Mouse (Mus musculus): ENCODE results near the gene Plcb3.

The Plcb3 gene

DNA sequence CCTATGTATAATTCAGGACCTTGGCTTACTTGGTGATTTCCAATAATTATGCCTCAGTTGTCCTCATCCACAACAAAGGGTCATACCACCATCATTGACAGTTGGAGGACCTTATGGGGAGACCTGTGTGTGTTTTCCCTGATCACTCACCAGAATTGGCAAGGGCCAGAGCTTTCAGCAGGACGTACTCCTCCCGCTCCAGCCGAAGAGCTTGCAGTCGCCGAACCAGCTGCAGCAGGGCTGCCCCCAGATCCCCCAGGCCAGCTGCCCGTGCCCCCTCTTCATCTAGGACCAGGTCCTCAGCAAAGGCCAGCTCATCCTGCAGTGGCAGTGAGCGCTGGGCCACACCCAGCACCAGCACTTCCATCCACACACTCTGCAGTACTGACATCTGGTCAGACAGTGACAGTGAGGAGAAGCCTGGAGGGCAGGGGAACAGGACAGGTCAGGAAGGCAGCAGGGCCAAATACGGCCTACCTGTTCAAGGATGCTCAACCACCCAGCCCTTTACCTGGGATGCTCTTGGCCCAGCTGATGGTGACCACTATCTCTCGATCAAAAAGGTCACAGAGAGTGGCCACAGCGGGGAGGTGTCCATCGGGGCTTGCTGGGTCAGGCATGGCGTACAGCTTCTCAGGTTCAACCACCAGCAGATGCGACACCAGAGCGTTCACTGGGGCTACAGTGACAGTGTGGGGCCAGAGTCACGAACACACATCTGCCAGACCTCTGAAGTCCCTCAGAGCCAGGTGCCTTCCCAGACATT, 63.9 kb downstream of the Plcb3 start:
- TF ChIP-seq GATA4 (IDR thresholded peaks at IDR 0.05; ENCODE audit: insufficient replicate concordance, low read length) = no peak

DNA sequence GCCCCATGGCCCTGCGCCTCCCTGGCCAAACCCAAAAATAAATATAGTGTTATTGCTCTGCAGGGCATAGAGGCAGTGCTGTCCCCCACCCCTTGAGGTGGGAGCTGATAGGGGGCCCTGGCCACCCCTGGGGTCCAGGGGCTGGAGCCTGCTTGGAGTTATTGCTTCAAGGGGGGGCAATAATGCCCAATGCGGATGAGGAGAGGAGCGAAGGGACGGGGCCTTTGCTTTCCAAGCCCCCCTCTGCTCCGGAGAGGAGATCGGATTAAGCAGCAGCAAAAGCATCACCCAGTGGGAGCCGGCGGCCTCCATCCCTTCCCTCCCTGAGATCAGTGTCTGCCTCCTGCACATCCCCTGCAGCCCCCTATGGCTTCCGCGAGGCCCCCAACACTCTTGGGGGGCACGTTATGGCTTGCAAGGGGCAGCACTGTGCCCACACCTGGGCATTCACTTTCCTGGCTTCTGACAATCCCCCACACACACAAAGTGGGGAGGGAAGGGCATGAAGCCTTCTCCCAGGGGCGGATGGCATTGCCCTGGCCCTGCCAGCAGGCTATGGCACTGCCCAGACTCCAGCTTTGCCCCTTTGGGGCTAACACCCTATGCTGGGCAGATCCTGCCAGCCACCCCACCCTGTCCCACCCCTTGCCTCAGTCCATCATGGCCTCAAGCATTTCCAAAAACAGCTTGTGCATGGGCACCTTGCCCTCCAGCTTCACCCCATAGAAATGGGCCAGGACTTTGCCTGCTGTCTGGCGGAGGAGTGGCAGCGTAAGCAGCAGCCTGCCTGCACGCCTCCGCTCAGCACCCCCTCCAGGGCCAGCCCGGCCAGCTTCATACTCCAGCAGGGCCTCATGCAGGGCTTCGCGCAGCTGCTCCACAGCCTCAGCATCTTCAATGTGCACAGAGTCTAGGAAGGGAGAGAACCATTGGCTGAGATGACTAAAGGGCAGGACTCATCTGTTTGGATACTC, 64.9 kb downstream of the Plcb3 start:
- TF ChIP-seq GATA4 (IDR thresholded peaks at IDR 0.05; ENCODE audit: insufficient replicate concordance, low read length) = no peak

DNA sequence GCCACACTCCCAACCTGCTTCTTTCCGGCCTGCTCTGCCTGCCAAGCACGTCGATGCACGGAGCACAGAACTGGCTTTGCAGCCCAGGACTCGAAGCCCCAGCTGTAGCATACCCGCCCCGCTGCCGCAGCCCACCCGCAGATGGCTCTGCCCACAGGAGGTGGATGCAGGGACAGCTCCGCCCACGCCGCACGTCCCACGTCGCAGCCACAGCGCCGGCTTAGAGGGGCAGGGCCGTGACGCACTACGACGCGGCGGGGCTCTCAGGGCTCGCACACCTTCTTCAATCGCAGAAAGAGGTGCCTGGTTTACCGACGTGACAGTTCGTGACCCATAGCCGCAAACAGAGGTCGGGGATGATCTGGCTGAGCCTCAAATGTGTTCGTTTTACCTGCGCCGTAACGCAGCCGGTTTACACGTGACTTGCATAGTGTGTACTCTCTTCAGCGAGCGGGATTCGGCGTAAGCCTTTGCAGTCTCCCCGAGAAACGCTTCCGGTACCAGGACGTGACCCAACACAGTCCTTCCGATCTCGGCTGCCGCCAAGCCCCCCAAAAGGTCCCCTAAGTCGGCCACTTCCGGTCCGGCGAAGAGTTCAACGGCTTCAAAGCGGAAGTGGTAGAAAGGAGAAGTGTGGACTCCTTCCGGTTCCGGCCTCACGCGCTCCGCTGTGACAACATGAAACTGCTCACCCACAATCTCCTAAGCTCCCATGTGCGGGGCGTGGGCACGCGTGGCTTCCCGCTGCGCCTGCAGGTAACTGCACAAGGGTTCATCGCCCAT, 66.6 kb downstream of the Plcb3 start, which contains the start of the genes Trmt112 and Prdx5:
TSS of gene Trmt112 (plus strand) at position 192 of the 783 bp plus-strand sequence.
TSS of gene Prdx5 (minus strand) at position 600 of the 783 bp plus-strand sequence.
- no peak for TF ChIP-seq GATA4 (IDR thresholded peaks at IDR 0.05; ENCODE audit: insufficient replicate concordance, low read length)

DNA sequence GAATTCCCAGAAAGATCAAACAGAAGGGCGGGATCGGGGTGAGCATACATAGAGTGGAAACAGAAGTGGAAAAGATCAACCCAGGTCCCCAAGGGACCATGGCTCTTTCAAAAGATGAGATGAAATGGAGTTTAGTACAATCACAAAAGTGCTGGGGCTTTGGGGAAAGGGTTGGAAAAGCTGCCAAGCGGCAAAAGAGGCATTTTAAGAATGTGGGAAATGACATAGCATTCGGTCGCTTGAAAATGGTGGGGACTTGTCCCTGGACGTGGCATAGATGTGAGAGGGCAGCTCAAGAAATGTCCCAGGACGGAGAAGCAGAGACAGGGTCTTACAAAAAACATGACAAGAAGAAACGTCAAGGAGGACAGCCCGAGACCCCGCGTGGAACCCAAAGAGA, 67.2 kb downstream of the Plcb3 start:
- no peak for TF ChIP-seq GATA4 (IDR thresholded peaks at IDR 0.05; ENCODE audit: insufficient replicate concordance, low read length)

DNA sequence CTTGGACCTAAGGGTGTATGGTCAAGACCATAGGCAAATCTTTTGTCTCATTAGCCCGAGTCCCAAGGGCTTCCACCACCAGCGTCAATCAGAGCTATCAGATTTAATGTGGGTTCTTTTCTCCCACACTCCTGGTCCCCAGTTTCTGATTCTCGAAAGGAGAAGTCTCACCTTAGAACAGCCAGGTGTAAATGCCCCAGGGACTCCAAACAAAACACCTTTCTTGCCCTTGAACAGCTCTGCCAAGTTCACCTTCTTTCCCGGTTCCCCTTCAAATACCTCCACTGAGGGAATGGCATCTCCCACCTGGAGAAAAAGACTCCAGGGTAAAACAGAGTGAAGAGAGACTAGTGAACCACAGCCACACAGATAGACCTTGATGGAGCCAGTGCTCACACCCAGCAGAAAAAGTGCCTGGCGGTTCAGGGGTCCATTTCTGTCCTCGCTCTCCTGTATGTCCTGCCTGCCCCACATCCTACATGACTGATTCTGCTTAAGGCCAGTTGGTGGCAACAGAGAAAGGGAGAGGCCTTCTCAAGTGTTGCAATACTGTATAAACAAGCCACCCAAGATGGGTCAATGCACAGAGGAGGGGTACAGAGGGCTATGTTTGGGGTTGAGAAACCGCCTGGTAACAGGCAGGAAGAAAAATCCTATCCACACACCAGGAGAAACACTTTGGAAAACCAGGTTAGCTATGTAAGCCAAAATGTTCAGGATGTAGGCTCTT, 68.3 kb downstream of the Plcb3 start:
- TF ChIP-seq GATA4 (IDR thresholded peaks at IDR 0.05; ENCODE audit: insufficient replicate concordance, low read length) = no peak

DNA sequence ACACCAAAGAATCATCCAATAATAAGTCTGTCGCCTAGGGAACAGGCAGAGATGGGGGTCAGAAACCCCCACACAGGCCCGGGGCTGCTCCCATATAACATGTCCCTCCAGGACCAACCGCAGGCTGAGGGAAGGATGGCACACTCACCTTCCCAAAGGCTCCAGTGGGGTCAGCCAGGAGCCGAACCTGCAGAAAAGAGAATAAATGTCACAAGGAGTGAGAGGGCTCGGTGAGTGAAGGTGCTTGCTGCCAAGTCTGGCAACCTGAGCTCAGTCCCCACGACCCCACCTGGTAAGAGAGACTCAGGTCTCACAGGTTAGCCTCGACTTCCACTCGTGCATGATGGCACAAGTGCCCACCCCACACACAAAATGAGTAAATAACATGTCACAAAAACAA, 69.2 kb downstream of the Plcb3 start:
- TF ChIP-seq GATA4 (IDR thresholded peaks at IDR 0.05; ENCODE audit: insufficient replicate concordance, low read length) = no peak

DNA sequence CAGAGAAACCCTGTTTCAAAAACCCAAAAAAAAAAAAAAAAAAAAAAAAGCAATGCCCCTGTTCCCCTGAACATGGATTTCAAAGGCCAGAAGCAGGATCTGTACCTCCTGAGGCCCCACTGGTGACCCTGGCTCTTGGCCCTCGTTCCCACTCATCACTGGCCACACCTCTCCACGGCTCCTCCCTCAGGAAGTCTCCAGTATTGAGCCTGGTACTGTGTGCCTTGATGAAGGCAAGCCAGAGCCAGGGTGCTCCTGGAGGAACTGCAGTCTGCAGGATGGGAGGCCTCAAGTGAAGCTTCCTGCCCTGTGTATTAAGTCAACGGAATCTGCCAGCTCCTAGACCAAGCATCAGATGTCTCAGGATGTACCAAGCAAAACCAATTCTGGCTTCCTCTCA, 70.1 kb downstream of the Plcb3 start:
- TF ChIP-seq GATA4 (IDR thresholded peaks at IDR 0.05; ENCODE audit: insufficient replicate concordance, low read length) = no peak

DNA sequence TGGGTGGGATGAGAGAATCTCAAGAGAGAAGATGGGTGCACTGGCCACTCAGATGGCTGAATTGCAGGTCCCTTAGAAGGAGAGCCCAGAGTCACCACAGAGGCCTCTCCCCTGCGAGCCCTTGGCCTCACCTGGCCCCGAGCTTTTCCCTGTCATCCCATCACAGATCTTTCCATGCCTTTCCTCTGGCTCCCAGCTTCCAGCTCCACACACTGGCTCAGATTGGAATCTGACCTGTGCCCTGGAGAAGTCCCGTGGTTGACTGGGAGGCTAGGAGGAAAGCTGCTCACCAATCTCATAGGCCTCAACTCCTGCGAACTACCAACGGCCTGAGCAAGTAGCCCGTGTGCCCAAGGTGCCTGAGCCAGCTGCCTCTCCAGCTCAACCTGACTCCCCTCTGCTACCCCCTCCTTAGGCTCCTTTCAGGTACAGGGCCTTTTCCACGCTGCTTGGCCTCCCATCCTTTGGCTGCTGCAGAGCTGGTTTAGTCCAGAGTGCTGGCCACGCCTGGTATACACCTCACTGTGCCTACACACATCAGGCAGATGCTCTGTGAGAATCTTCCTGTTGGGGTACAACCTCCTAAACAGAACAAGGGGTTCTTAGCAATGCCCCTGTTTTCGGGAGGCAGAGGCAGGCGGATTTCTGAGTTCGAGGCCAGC, 70.6 kb downstream of the Plcb3 start:
- no peak for TF ChIP-seq GATA4 (IDR thresholded peaks at IDR 0.05; ENCODE audit: insufficient replicate concordance, low read length)

DNA sequence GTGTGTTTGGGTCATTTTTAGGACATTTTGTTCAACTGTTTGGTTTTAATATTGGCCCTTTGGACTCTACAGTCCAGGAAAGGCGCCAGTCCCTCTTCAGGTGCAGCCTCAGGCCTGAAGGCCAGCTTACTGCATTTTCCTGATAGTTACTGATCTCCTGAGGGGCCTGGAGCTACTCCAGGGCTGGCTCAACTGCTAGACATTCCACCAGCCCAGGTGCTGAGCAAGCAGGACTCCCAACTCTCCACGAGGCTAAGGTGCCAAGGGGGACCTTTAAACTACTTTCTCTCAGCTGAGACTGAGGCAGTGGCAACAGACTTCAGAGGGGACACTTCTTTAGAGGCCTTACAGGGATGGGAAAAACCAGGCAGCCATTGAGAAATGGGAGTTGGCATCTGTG, 71.4 kb downstream of the Plcb3 start:
- TF ChIP-seq GATA4 (IDR thresholded peaks at IDR 0.05; ENCODE audit: insufficient replicate concordance, low read length) = no peak

DNA sequence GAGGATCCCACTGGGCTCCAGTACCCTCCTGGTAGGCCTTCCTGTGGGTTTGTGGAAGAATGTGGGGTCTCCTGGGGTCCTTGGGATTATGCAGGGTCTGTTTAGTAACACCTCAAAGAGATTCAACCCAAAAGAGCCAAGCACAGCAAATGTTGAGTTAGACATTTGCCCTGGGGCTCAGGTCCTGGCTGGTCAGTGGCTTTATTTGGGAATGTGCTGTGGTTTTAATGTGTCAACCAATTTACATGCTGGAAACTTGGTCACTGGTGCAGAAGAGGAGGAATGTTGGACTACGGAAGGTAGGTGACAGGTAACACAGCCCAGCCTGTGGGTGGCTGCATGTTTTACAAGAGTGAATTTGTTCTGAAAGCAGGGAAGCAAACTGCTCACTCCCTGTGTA, 73.2 kb downstream of the Plcb3 start:
- TF ChIP-seq GATA4 (IDR thresholded peaks at IDR 0.05; ENCODE audit: insufficient replicate concordance, low read length) = no peak
